Mouse (Mus musculus) ES-E14 (cell line): Measurements from ENCODE around the gene Nab1.

Experiments
- CHD2 ChIP-seq: IDR thresholded peaks from 2 replicates; pipeline ENCODE4 v1.6.1; 2014; ENCODE audit warnings: mild to moderate bottlenecking, low read depth, low read length, inconsistent platforms
- HCFC1 ChIP-seq: IDR thresholded peaks from 2 replicates; pipeline ENCODE4 v1.6.1; 2012; ENCODE audit warnings: low read length, inconsistent platforms, borderline replicate concordance; ENCODE audit not compliant: insufficient read depth
- MAFK ChIP-seq: IDR thresholded peaks from 2 replicates; pipeline ENCODE4 v1.6.1; 2014; ENCODE audit warnings: mild to moderate bottlenecking, low read depth, low read length, inconsistent platforms; ENCODE audit not compliant: insufficient read depth

DNA sequence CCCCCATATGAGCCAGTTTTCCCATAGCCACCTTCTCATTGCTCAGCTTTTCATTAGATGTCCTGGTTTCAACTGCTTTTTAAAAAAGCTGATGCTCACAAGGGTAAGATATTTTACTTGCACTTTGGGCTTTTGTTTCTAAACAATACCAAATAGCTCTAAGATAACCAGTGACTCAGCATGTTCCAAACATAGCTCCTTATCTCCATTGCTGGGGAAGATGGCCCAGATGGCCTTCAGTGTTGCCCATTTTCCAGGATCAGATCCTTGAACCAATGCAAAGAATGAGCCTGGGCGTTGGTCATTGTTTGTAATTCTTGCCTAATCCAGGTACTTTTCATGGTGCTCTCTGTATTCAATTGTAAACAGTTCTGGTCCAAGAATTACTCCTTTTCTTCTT is 49.1 kb downstream of the Nab1 start:
- no peak for TF ChIP-seq HCFC1
- TF ChIP-seq MAFK = no peak
- TF ChIP-seq CHD2 = no peak
